Mouse (Mus musculus) hindbrain, embryonic 16.5 days (tissue): ENCODE results near the gene Hist1h1a. TPM values are rescaled to one million over a fixed set of nuclear protein-coding genes. Genes with fewer than 3 reads are reported as not detected.

Source experiments
- ATAC-seq: fragments of 200-750 bp; cut with Nextera tagmentation; 2 replicates; pipeline ENCODE4 v1.8.0; 2017; ENCODE audit warnings: moderate TSS enrichment, moderate library complexity
- H3K27ac ChIP-seq: fragments of 300-500 bp; sonication (generic); 2 replicates; pipeline ENCODE4 v1.5.1; 2014; ENCODE audit warnings: low read depth, mild to moderate bottlenecking, control low read depth, low read length, moderate library complexity
- H3K27me3 ChIP-seq: fragments of 300-500 bp; sonication (generic); replicated peaks from 2 replicates; pipeline ENCODE4 v1.6.1; 2014; ENCODE audit warnings: low read length; ENCODE audit not compliant: control insufficient read depth, insufficient read depth
- H3K36me3 ChIP-seq: fragments of 300-500 bp; sonication (generic); 2 replicates; pipeline ENCODE4 v1.6.1; 2014; ENCODE audit warnings: mild to moderate bottlenecking, low read length, moderate library complexity, mixed read lengths; ENCODE audit not compliant: control insufficient read depth, insufficient read depth
- H3K4me1 ChIP-seq: fragments of 300-500 bp; sonication (generic); 2 replicates; pipeline ENCODE4 v1.6.1; 2014; ENCODE audit warnings: low read depth, low read length; ENCODE audit not compliant: control insufficient read depth, insufficient read depth
- H3K4me2 ChIP-seq: fragments of 300-500 bp; sonication (generic); 2 replicates; pipeline ENCODE4 v1.6.1; 2014; ENCODE audit warnings: mild to moderate bottlenecking, low read length, control low read depth, moderate library complexity
- H3K4me3 ChIP-seq: fragments of 300-500 bp; sonication (generic); 2 replicates; pipeline ENCODE4 v1.5.1; 2014; ENCODE audit warnings: mild to moderate bottlenecking, low read length, control low read depth, moderate library complexity
- H3K9ac ChIP-seq: fragments of 300-500 bp; sonication (generic); 2 replicates; pipeline ENCODE4 v1.6.1; 2014; ENCODE audit warnings: low read depth, mild to moderate bottlenecking, control low read depth, low read length, moderate library complexity
- H3K9me3 ChIP-seq: fragments of 300-500 bp; sonication (generic); 2 replicates; pipeline ENCODE4 v1.6.1; 2014; ENCODE audit warnings: mild to moderate bottlenecking, low read length, moderate library complexity; ENCODE audit not compliant: control insufficient read depth
- WGBS: fragments of 180-500 bp; shearing (Covaris S2); extraction: QIAGEN DNeasy Blood & Tissue Kit; methylation state at CpG from one replicate; pipeline ENCODE4 v1.1.7; 2014; 5-methylcytosine and 5-hydroxymethylcytosine counted together
- polyA plus RNA-seq: library from polyadenylated mRNA; unstranded; fragments of >200 nt; fragmentation: Nextera tagmentation; extraction: Ambion mirVana; gene quantifications from 2 replicates; pipeline ENCODE4 v1.2.1, GENCODE M21; 2015

Hist1h1a gene
- polyA plus RNA-seq, 1 experiment from 2014 or later = 0.44 TPM

GRCm38 (mm10) chr13:23730479-23730878 lies 33.0 kb upstream of the Hist1h1a start:
- H3K27me3 ChIP-seq = no peaks in the 10 kb centered on the region
- 38% methylated on average over 8 of the region's 8 CpGs for WGBS
- no peak for ATAC-seq

GRCm38 (mm10) chr13:23732156-23732804 lies 31.2 kb upstream of the Hist1h1a start:
- no peak overlapping the region for H3K27ac ChIP-seq
- no peak overlapping the region for H3K4me2 ChIP-seq
- 23% methylated on average over 8 of the region's 8 CpGs for WGBS
- no peak overlapping the region for H3K4me3 ChIP-seq
- ATAC-seq = no peak
- no peaks in the 10 kb centered on the region for H3K9me3 ChIP-seq
- H3K9ac ChIP-seq = no peak overlapping the region
- no peaks in the 10 kb centered on the region for H3K36me3 ChIP-seq
- no peaks in the 10 kb centered on the region for H3K27me3 ChIP-seq
- no peaks in the 10 kb centered on the region for H3K4me1 ChIP-seq

More at GRCm38 (mm10) chr13:23730479-23730878, 33.0 kb upstream of the Hist1h1a start:
- Histone ChIP-seq H3K4me2 (no peak overlapping the region), H3K4me1 (no peaks in the 10 kb centered on the region), H3K36me3 (no peaks in the 10 kb centered on the region), H3K9ac (no peak overlapping the region), H3K27ac (no peak overlapping the region), H3K9me3 (no peaks in the 10 kb centered on the region), H3K4me3 (no peak overlapping the region)

- no peak for ATAC-seq
- Histone ChIP-seq H3K27ac (no peak overlapping the region), H3K4me2 (no peak overlapping the region), H3K9me3 (no peaks in the 10 kb centered on the region), H3K4me3 (no peak overlapping the region), H3K4me1 (peaks cover 9% of the 10 kb centered on the region), H3K9ac (no peak overlapping the region), H3K27me3 (no peaks in the 10 kb centered on the region), H3K36me3 (no peaks in the 10 kb centered on the region)
- WGBS = 86% methylated on average over 5 of the region's 5 CpGs
Observed at GRCm38 (mm10) chr13:23737091-23737490, 26.4 kb upstream of the Hist1h1a start.

DNA sequence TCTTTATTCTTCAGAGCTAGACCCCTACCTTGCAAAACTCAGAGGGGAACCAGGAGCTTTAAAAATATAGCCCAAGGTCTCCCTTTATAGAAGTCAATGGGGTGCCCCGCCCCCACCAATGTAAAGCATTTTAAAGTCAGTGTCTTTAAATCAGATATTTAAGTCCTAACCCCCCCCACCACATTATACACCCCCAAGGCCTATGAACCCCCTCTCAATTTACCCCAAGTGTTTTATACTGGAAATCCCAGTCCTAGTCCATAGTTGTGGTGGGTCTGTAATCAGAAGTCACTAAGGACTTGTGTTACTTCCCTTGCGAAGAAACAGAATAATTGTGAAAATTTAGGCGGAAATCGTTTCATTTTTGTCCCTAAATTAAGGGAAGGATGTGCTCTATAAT lies 25.4 kb upstream of the Hist1h1a start:
- Histone ChIP-seq H3K4me2 (peak overlapping the region; percentile 95), H3K27me3 (no peaks in the 10 kb centered on the region), H3K4me1 (peaks cover 9% of the 10 kb centered on the region), H3K27ac (peak overlapping the region; percentile 77), H3K9me3 (no peaks in the 10 kb centered on the region), H3K36me3 (no peaks in the 10 kb centered on the region), H3K9ac (peak overlapping the region; percentile 64), H3K4me3 (peak overlapping the region; percentile 53)
- no peak for ATAC-seq
- WGBS = 20% methylated on average over 4 of the region's 4 CpGs

DNA sequence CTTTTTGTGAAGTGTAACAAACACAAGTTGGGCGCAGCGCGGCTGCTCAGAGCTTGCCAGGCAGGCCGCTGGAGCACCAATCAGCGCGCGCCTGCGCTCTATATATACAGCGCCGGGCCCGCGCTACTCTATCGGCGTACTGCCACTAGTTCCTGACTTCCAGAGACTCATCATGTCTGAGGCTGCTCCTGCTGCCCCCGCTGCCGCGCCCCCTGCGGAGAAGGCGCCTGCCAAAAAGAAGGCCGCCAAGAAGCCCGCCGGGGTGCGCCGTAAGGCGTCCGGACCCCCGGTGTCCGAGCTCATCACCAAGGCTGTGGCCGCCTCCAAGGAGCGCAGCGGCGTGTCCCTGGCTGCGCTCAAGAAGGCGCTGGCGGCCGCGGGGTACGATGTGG lies 24.8 kb upstream of the Hist1h1a start, which contains the start of gene Hist1h1c:
Gene Hist1h1c (plus strand): TSS at position 132 of the 392 bp plus-strand sequence.
- Histone ChIP-seq H3K9ac (peak within 1 kb of the TSS; percentile 64), H3K4me3 (peak within 1 kb of the TSS; percentile 53), H3K4me2 (peak within 1 kb of the TSS; percentile 95), H3K27ac (peak within 1 kb of the TSS; percentile 77), H3K9me3 (no peaks in the 10 kb centered on the region), H3K36me3 (no peaks in the 10 kb centered on the region), H3K27me3 (no peaks in the 10 kb centered on the region), H3K4me1 (peaks cover 9% of the 10 kb centered on the region)
- ATAC-seq = peak; percentile 94
- WGBS = under 1% methylated on average over 31 of the region's 38 CpGs

DNA sequence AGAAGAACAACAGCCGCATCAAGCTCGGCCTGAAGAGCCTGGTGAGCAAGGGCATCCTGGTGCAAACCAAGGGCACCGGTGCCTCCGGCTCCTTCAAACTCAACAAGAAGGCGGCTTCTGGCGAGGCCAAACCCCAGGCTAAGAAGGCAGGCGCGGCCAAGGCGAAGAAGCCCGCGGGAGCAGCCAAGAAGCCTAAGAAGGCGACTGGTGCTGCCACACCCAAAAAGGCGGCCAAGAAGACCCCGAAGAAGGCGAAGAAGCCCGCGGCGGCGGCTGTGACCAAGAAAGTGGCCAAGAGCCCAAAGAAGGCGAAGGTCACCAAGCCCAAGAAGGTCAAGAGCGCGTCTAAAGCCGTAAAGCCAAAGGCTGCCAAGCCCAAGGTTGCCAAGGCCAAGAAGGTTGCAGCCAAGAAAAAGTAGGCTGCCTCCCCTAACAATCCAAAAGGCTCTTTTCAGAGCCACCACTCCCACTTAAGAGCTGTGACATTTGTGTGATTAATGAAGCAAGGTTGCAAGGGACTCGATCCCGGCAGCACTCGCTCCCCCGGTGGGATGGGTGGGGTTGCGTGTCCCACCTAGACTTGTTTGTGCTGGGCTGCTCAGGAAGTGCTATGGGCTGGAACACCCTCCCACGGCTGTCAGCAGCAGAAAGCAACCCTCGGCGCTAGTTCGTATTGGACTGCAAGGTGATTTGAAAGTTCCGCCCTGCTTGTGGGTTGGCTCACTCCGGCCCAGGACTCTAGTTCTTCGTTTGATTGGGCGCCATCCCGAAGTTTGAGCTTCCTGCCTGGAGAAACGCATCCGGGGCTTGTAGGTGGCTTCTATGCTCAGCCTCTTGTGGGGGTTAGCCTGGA lies 24.2 kb upstream of the Hist1h1a start:
- Histone ChIP-seq H3K4me1 (peaks cover 9% of the 10 kb centered on the region), H3K9ac (peak overlapping the region; percentile 64), H3K27ac (peak overlapping the region; percentile 77), H3K4me2 (peak overlapping the region; percentile 95), H3K36me3 (no peaks in the 10 kb centered on the region), H3K9me3 (no peaks in the 10 kb centered on the region), H3K27me3 (no peaks in the 10 kb centered on the region), H3K4me3 (peak overlapping the region; percentile 53)
- peak; percentile 96 for ATAC-seq
- WGBS = under 1% methylated on average over 36 of the region's 39 CpGs

- Histone ChIP-seq H3K27ac (peak overlapping the region; percentile 77), H3K4me2 (peak overlapping the region; percentile 95), H3K36me3 (no peaks in the 10 kb centered on the region), H3K4me1 (peaks cover 9% of the 10 kb centered on the region), H3K9me3 (no peaks in the 10 kb centered on the region), H3K4me3 (peak overlapping the region; percentile 53), H3K9ac (peak overlapping the region; percentile 64), H3K27me3 (no peaks in the 10 kb centered on the region)
- ATAC-seq = peak; percentile 53; the same call in 1 of the 2 replicates
- 1% methylated on average over 14 of the region's 14 CpGs for WGBS
Observed at GRCm38 (mm10) chr13:23739922-23740252, 23.6 kb upstream of the Hist1h1a start.

DNA sequence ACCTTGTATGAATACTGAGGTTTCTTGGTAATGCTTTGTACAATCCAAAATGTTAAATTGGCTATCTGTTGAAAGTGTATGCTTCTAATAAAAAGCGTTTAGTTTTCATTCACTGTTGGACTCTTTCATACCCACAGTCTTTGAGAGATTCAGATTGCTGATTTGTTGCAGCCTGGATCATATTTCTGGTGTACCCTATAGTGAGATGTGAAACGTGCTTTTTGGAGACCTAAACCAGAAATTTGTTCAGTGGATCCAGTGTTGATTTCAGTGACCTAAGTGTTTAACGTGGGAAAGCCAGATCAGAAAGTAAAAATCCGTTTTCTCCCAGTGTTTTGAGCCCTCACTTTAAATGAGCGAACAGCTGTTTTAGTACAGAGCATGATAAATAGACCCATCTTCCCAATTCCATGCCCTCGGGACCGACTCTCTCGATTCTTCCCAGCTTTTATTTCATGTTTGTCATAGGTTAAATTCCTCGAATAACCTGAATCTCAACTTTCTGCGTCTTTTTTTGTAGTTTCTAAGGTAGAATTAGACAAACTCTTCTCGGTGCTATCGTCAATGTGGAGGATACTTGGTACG lies 23.1 kb upstream of the Hist1h1a start:
- Histone ChIP-seq H3K4me3 (peak overlapping the region; percentile 53), H3K4me1 (peaks cover 9% of the 10 kb centered on the region), H3K4me2 (peak overlapping the region; percentile 95), H3K9ac (peak overlapping the region; percentile 64), H3K36me3 (no peaks in the 10 kb centered on the region), H3K27ac (peak overlapping the region; percentile 77), H3K27me3 (no peaks in the 10 kb centered on the region), H3K9me3 (no peaks in the 10 kb centered on the region)
- 31% methylated on average over 13 of the region's 13 CpGs for WGBS
- ATAC-seq = peak; percentile 1; the same call in 1 of the 2 replicates

GRCm38 (mm10) chr13:23740910-23741309 lies 22.6 kb upstream of the Hist1h1a start:
- no peak overlapping the region for H3K9ac ChIP-seq
- H3K4me3 ChIP-seq = no peak overlapping the region
- peaks cover 13% of the 10 kb centered on the region for H3K4me1 ChIP-seq
- peak overlapping the region; percentile 95 for H3K4me2 ChIP-seq
- no peaks in the 10 kb centered on the region for H3K27me3 ChIP-seq
- H3K9me3 ChIP-seq = no peaks in the 10 kb centered on the region
- WGBS = 71% methylated on average over 5 of the region's 5 CpGs
- no peak overlapping the region for H3K27ac ChIP-seq
- ATAC-seq = no peak
- H3K36me3 ChIP-seq = no peaks in the 10 kb centered on the region
